Comparison of ENCODE assay signal across 31 mouse cellular contexts in the genomic region with DNA sequence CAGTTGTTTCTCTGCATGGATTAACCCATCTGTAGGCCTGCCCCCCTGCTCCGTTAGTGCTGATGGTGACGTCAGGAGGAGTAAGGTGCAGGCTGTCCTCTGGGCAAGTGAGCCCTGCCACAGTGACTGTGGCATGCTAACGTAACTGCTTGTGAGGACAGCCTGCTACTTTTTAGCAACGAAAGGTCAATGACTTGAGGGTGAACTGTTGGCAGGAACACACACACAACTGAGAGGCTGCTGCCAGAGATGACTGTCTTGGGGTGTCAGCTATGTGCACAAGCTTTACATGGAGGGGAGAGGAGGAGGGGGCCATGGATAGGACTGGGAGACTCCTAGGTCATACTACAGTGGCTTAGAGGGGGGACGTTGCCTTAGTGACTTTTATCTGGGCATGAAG. TPM values are rescaled to one million over a fixed set of nuclear protein-coding genes. Genes with fewer than 3 reads are reported as not detected.
"Had no signal": no experiment of that assay in that cellular context is flagged by ENCODE, and none has a peak within 500 bp of the region (broad histone marks: within the 10 kb centered on the region; RNA-seq: fewer than 3 reads in every experiment).

No protein-coding gene starts in this region.

- H3K4me1 ChIP-seq: intestine, embryonic 15.5 days had no signal

- ATAC-seq: hindbrain, embryonic 16.5 days; inflammation-experienced regulatory T-cells, adult 6 months; intestine, embryonic 15.5 days; intestine, postnatal 0 days had no signal

- H3K27me3 ChIP-seq: heart, embryonic 15.5 days; hindbrain, embryonic 12.5 days; intestine, embryonic 15.5 days; limb, embryonic 12.5 days had no signal

- H3K9ac ChIP-seq: heart, embryonic 13.5 days; heart, embryonic 15.5 days; hindbrain, embryonic 12.5 days; hindbrain, embryonic 14.5 days; intestine, embryonic 15.5 days; limb, embryonic 12.5 days had no signal

- H3K4me3 ChIP-seq: heart, embryonic 10.5 days; heart, embryonic 13.5 days; heart, embryonic 15.5 days; hindbrain, embryonic 10.5 days; hindbrain, embryonic 12.5 days; intestine, embryonic 15.5 days; layer of hippocampus, adult 2 months; left cerebral cortex, adult 2 months; limb, embryonic 10.5 days; limb, embryonic 12.5 days had no signal

- DNase-seq: gastrocnemius, postnatal 25 days; heart, postnatal 14 days; heart, postnatal 36 days; kidney, adult 18-20 months; kidney, adult 8-10 months; kidney, postnatal 10 days; kidney, postnatal 25 days; kidney, postnatal 4 days; liver had no signal

- H3K36me3 ChIP-seq: heart, embryonic 10.5 days; heart, embryonic 13.5 days; heart, embryonic 15.5 days; hindbrain, embryonic 10.5 days; hindbrain, embryonic 12.5 days; intestine, embryonic 15.5 days; limb, embryonic 10.5 days; limb, embryonic 12.5 days had no signal

- H3K27ac ChIP-seq: heart, embryonic 10.5 days; heart, embryonic 13.5 days; heart, embryonic 15.5 days; hindbrain, embryonic 10.5 days; hindbrain, embryonic 12.5 days; hindbrain, embryonic 14.5 days; intestine, embryonic 15.5 days; layer of hippocampus, adult 2 months; left cerebral cortex, adult 2 months; limb, embryonic 10.5 days; limb, embryonic 12.5 days had no signal

- H3K9me3 ChIP-seq: heart, embryonic 10.5 days; heart, embryonic 13.5 days; heart, embryonic 15.5 days; hindbrain, embryonic 10.5 days; hindbrain, embryonic 12.5 days; intestine, embryonic 15.5 days; limb, embryonic 10.5 days; limb, embryonic 12.5 days had no signal

- H3K4me2 ChIP-seq: heart, embryonic 13.5 days; heart, embryonic 15.5 days; hindbrain, embryonic 12.5 days; hindbrain, embryonic 14.5 days; intestine, embryonic 15.5 days; limb, embryonic 12.5 days; liver, embryonic 11.5 days had no signal

RNA-seq across cellular contexts. Expression of gene Gabrr2, which starts 12.1 kb away (rescaled TPM):
- total RNA-seq: granulocyte monocyte progenitor cell, adult 5-6 weeks; layer of hippocampus, postnatal 10 days had no signal
- polyA plus RNA-seq: heart, postnatal 0 days; kidney, embryonic 14.5 days; liver, embryonic 11.5 days had no signal

RNA-seq across cellular contexts. Expression of gene Gabrr1, which starts 57.5 kb away (rescaled TPM):
- total RNA-seq: granulocyte monocyte progenitor cell, adult 5-6 weeks; layer of hippocampus, adult 2 months; left cerebral cortex, adult 2 months; left cerebral cortex, postnatal 14 days had no signal
- polyA plus RNA-seq: heart, postnatal 0 days; hindbrain, embryonic 12.5 days; inflammation-experienced regulatory T-cells, adult 6 months; intestine, embryonic 15.5 days; kidney, embryonic 14.5 days; kidney, embryonic 16.5 days; limb, embryonic 10.5 days; limb, embryonic 12.5 days; limb, embryonic 14.5 days; liver, embryonic 11.5 days had no signal
